ENCODE assay signal across 8 mouse cellular contexts in the genomic region with DNA sequence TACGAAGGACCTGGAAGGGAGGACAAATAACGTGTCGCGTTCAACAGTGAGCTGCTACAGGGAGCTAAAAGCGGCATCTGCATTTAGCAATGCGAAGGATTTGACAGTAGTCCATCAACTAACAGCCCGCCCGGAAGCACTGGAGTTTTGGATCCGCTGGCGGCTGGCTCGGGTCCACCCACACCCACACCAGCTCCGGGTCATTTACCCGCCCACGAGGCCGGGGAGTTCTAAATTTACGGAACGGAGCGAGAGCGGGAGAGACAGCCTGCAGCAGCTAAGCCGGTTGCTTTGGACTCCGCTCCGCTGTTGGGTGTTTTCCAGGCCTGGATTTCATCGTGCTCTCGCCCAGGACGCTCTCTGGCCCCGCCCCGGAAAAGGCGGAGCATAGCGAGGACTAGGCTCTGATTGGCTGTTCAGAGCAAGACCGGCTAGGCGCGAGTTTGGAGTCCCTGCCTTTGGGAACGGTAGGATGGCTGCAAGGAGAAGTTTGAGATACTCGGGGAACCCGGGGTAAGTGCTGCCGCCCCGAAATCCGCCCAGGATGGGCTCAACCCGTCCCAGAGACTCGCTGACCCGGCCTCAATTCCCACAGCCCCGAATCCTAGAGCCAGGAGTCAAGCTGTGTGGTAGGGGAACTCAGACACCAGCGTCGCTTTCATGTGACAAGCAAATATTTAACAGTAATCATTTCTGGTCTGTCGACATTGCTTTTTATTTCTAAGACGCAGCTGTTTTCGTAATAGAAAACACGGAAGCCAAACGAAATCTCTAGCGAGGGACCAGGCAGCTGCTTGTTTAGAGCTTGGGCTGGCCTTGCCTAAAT. TPM values are rescaled to one million over a fixed set of nuclear protein-coding genes. Genes with fewer than 3 reads are reported as not detected.
A peak's percentile ranks its signal among the peaks of the same experiment; 100 is the strongest.
DNase-seq lines count a peak whose midpoint lies in the region; ATAC-seq lines count a peak whose summit lies in the region.

Gene Cenpu (plus strand): TSS at position 414 of the 826 bp plus-strand sequence.

- H3K27me3 ChIP-seq in lung, embryonic 16.5 days (ENCODE audit: control insufficient read depth, insufficient read depth, low read depth, low read length), result no peaks in the 10 kb centered on the region

- no peaks in the 10 kb centered on the region for H3K9me3 ChIP-seq in lung, embryonic 16.5 days (ENCODE audit: control insufficient read depth, low read length)

- H3K36me3 ChIP-seq in lung, embryonic 16.5 days (ENCODE audit: control insufficient read depth, insufficient read depth, low read length), result peaks cover under 1% of the 10 kb centered on the region; the same call in 1 of the 2 replicates

- H3K27ac ChIP-seq in lung, embryonic 16.5 days (ENCODE audit: low read length), result peak within 1 kb of the TSS; percentile 76

- peak within 1 kb of the TSS; percentile 74 for H3K9ac ChIP-seq in lung, embryonic 16.5 days (ENCODE audit: low read length)

- DNase-seq in MEL-GATA-1-ER (ENCODE audit: extremely low read depth, low read depth), result peak; percentile 98
- DNase-seq in cerebellum, adult 8-10 months, result peak; percentile 100
- peak; percentile 99 for DNase-seq in forelimb bud, embryonic 11.5 days (ENCODE audit: low read depth, low spot score)
- DNase-seq in layer of hippocampus, adult 9-10 months (ENCODE audit: low spot score), result peak; percentile 98
- peak; percentile 98 for DNase-seq in ovary, postnatal 10 days (ENCODE audit: low spot score)
- DNase-seq in thymus, postnatal 10 days (ENCODE audit: low spot score in 2 of 2), result peak; percentile 97 to 98

- H3K4me2 ChIP-seq in lung, embryonic 16.5 days (ENCODE audit: low read depth, low read length), result peak within 1 kb of the TSS; percentile 73

- peak; percentile 91 to 92 for ATAC-seq in hematopoietic stem cell, adult 5-6 weeks (replicated peaks in 1 of 2; ENCODE audit: insufficient read depth in 1 of 2, low FRiP score in 2 of 2, low TSS enrichment in 1 of 2, low read depth in 1 of 2, poor library complexity in 2 of 2, severe bottlenecking in 2 of 2)
- peak; percentile 99 for ATAC-seq in lung, embryonic 16.5 days (ENCODE audit: low read depth)

- H3K4me1 ChIP-seq in lung, embryonic 16.5 days (replicated peaks; ENCODE audit: control insufficient read depth, insufficient read depth, low read length), result peaks cover 9% of the 10 kb centered on the region; the same call in 1 of the 2 replicates

- H3K4me3 ChIP-seq in lung, embryonic 16.5 days (ENCODE audit: low read length), result peak within 1 kb of the TSS; percentile 73

- WGBS in lung, embryonic 16.5 days, result under 1% methylated on average over 50 of the region's 50 CpGs

RNA-seq across cellular contexts. Expression of gene Cenpu, which starts in this region (rescaled TPM):
- total RNA-seq in hematopoietic stem cell, adult 5-6 weeks (2017), result 51.7 and 87.7 TPM in 2 replicates
- 18.1 and 22.3 TPM in 2 replicates for polyA plus RNA-seq in lung, embryonic 16.5 days (2015; fragmentation: Nextera tagmentation; extraction: Ambion mirVana)

Comparison
In these comparisons a context has a peak if more than half of its experiments do, and no peak if none do; other contexts are left out.
1. Peak in every context shown above with its lines: DNase-seq, ATAC-seq, H3K4me3 ChIP-seq and H3K27ac ChIP-seq.